Mouse (Mus musculus) central nervous system, embryonic 14 days (tissue): ENCODE results near the gene Gm5346. TPM values are rescaled to one million over a fixed set of nuclear protein-coding genes. Genes with fewer than 3 reads are reported as not detected.

Experiments
- polyA plus RNA-seq: library from polyadenylated mRNA; depleted of rRNA; stranded (reverse); fragments of >200 nt; gene quantifications from 2 replicates; pipeline ENCODE4 v1.2.3, GENCODE M21; 2012; rRNA removed

Gene Gm5346
- polyA plus RNA-seq = not detected in 2 replicates

DNA sequence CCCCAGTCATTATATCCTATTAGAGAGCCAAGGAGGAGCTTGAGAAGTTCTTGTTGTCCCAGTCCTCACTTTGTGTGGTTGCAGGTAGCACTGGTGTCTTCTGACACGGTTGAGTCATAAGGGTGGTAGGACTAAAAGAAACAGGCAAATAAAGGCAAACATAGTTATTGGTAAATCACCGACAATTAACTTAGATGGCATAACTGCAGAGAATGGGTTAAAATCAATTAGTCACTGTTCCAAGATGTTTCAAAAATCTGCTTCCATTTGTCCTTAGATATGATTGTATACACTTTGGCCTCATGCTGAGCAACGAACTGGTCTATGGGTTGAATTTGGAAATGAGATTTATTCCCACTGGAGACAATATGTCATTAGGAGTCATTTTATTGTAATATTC lies at the start of gene Gm5346:
Gene Gm5346, minus strand, starts transcription at position 101 of the 400 bp plus-strand sequence.

DNA sequence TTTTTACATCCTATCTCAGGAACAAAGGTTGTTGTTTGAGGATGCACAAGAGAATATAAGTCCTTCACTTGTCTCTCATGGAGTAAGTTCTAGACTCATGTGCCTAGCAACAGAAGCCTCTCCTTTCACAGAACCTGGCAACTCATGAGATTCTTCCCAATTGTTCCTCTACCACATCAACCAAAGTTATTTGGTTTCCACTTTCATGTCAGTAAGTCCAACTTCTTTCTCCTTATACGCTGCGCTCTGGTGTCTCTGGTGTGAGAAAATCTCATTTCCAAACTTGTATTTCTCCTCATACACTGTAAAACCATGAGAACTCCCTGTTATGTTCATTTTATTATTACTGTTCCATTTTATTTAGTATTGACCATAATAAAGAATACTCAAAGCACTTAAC lies 50.5 kb downstream of the Gm5346 start, which contains the start of gene Adam26a:
Gene Adam26a, minus strand, starts transcription at position 101 of the 400 bp plus-strand sequence.

Other genes with a start within 250 kb of the Gm5346 start
- not detected in 2 replicates for gene Adam26b, start 99.2 kb downstream of the Gm5346 start, polyA plus RNA-seq
- gene Adam26a, start 50.6 kb downstream of the Gm5346 start, polyA plus RNA-seq = not detected in 2 replicates
- 0.03 TPM in 1 of 2 replicates, not detected in the other for gene Adam34, start 82.8 kb upstream of the Gm5346 start, polyA plus RNA-seq